Mouse (Mus musculus) ES-Bruce4 (cell line): ENCODE data around the gene Galnt9.

Source experiments
- CTCF ChIP-seq: IDR thresholded peaks from one replicate; pipeline ENCODE4 v1.8.1; 2011; ENCODE audit warnings: low read depth, low read length
- EP300 ChIP-seq: IDR thresholded peaks from 2 replicates; pipeline ENCODE4 v1.6.1; 2011; ENCODE audit warnings: low read depth, low read length; ENCODE audit not compliant: insufficient read depth
- POLR2A ChIP-seq: IDR thresholded peaks from one replicate; pipeline ENCODE4 v1.8.1; 2011; ENCODE audit warnings: low read length; ENCODE audit not compliant: insufficient read depth

GRCm38 (mm10) chr5:110497556-110497955 lies 46.6 kb upstream of the Galnt9 start:
- TF ChIP-seq POLR2A (no peak), CTCF (no peak), EP300 (no peak)
